16 mouse cellular contexts compared by ENCODE assay signal in genomic region chr6:61073267-61073666, GRCm38 (mm10).
"Had no signal": no experiment of that assay in that cellular context is flagged by ENCODE, and none has a peak within 500 bp of the region (broad histone marks: within the 10 kb centered on the region; RNA-seq: fewer than 3 reads in every experiment).

No protein-coding gene starts in this region.

- H3K4me3 ChIP-seq: layer of hippocampus, adult 2 months; limb, embryonic 12.5 days; limb, embryonic 15.5 days; midbrain, embryonic 13.5 days had no signal

- H3K9me3 ChIP-seq: limb, embryonic 12.5 days; limb, embryonic 15.5 days; midbrain, embryonic 13.5 days had no signal

- H3K36me3 ChIP-seq: limb, embryonic 12.5 days; limb, embryonic 15.5 days; midbrain, embryonic 13.5 days had no signal

- ATAC-seq: liver, postnatal 0 days; lung, postnatal 0 days; midbrain, embryonic 13.5 days; midbrain, embryonic 16.5 days had no signal

- H3K4me1 ChIP-seq: limb, embryonic 15.5 days had no signal

- H3K27ac ChIP-seq: kidney, postnatal 0 days; layer of hippocampus, adult 2 months; limb, embryonic 12.5 days; limb, embryonic 15.5 days; liver, embryonic 14.5 days; macrophage; midbrain, embryonic 13.5 days had no signal

- H3K4me2 ChIP-seq: limb, embryonic 12.5 days; limb, embryonic 15.5 days; liver, embryonic 11.5 days; lung, embryonic 14.5 days; midbrain, embryonic 13.5 days had no signal

- H3K9ac ChIP-seq: limb, embryonic 12.5 days; limb, embryonic 15.5 days; liver, embryonic 14.5 days; liver, postnatal 0 days; lung, embryonic 14.5 days; midbrain, embryonic 13.5 days had no signal

- DNase-seq: kidney, postnatal 25 days; layer of hippocampus, adult 9-11 months; liver, postnatal 0 days; lung, embryonic 14.5 days; thymus, adult 18-20 months; thymus, postnatal 36 days had no signal

- H3K27me3 ChIP-seq: limb, embryonic 12.5 days; limb, embryonic 15.5 days; midbrain, embryonic 13.5 days had no signal
